Mouse (Mus musculus) kidney, embryonic 15.5 days (tissue): ENCODE data around the gene Astn2. TPM values are rescaled to one million over a fixed set of nuclear protein-coding genes. Genes with fewer than 3 reads are reported as not detected.

Experiments used
- ATAC-seq: fragments of 200-750 bp; cut with Nextera tagmentation; replicated peaks from 2 replicates; pipeline ENCODE4 v1.8.0; 2017; ENCODE audit warnings: moderate TSS enrichment; ENCODE audit not compliant: low FRiP score
- H3K27ac ChIP-seq: fragments of 300-500 bp; sonication (generic); 2 replicates; pipeline ENCODE4 v1.5.1; 2015; ENCODE audit warnings: mild to moderate bottlenecking, inconsistent platforms
- H3K27me3 ChIP-seq: fragments of 300-500 bp; sonication (generic); 2 replicates; pipeline ENCODE4 v1.6.1; 2015; ENCODE audit warnings: inconsistent platforms
- H3K36me3 ChIP-seq: fragments of 300-500 bp; sonication (generic); 2 replicates; pipeline ENCODE4 v1.6.1; 2015; ENCODE audit warnings: inconsistent platforms
- H3K4me1 ChIP-seq: fragments of 300-500 bp; sonication (generic); 2 replicates; pipeline ENCODE4 v1.6.1; 2015; ENCODE audit warnings: inconsistent platforms
- H3K4me2 ChIP-seq: fragments of 300-500 bp; sonication (generic); 2 replicates; pipeline ENCODE4 v1.6.1; 2015; ENCODE audit warnings: moderate library complexity, mild to moderate bottlenecking, inconsistent platforms
- H3K4me3 ChIP-seq: fragments of 300-500 bp; sonication (generic); replicated peaks from 2 replicates; pipeline ENCODE4 v1.5.1; 2015; ENCODE audit warnings: mild to moderate bottlenecking, inconsistent platforms
- H3K9ac ChIP-seq: fragments of 300-500 bp; sonication (generic); 2 replicates; pipeline ENCODE4 v1.6.1; 2015; ENCODE audit warnings: mild to moderate bottlenecking, inconsistent platforms
- H3K9me3 ChIP-seq: fragments of 300-500 bp; sonication (generic); replicated peaks from 2 replicates; pipeline ENCODE4 v1.6.1; 2016; ENCODE audit warnings: inconsistent platforms
- WGBS: fragments of 180-500 bp; shearing (Covaris S2); methylation state at CpG from one replicate; pipeline ENCODE4 v1.1.7; 2015; ENCODE audit warnings: mixed read lengths; 5-methylcytosine and 5-hydroxymethylcytosine counted together
- polyA plus RNA-seq: library from polyadenylated mRNA; unstranded; fragments of >200 nt; fragmentation: Nextera tagmentation; extraction: Ambion mirVana; gene quantifications from 2 replicates; pipeline ENCODE4 v1.2.1, GENCODE M21; 2015

Astn2 gene
- polyA plus RNA-seq, 1 experiment from 2014 or later: 0.70 TPM

- peak overlapping the region; percentile 72 for H3K4me2 ChIP-seq
- H3K36me3 ChIP-seq: no peaks in the 10 kb centered on the region; the same call in 1 of the 2 replicates
- under 1% methylated on average over 21 of the region's 21 CpGs for WGBS
- H3K27ac ChIP-seq: no peak overlapping the region
- H3K4me1 ChIP-seq: peaks cover 22% of the 10 kb centered on the region
- no peaks in the 10 kb centered on the region for H3K9me3 ChIP-seq
- H3K9ac ChIP-seq: peak overlapping the region; percentile 83
- peak; percentile 87 for ATAC-seq
- H3K4me3 ChIP-seq: peak overlapping the region; percentile 74
- no peaks in the 10 kb centered on the region for H3K27me3 ChIP-seq
These were observed 799.2 kb downstream of the Astn2 start for GRCm38 (mm10) chr4:65605151-65605702.

- Histone ChIP-seq H3K4me3 (peak within 1 kb of the TSS; percentile 74), H3K4me1 (peaks cover 22% of the 10 kb centered on the region), H3K27me3 (no peaks in the 10 kb centered on the region), H3K27ac (no peak within 1 kb of the TSS), H3K36me3 (no peaks in the 10 kb centered on the region; the same call in 1 of the 2 replicates), H3K9me3 (no peaks in the 10 kb centered on the region), H3K4me2 (peak within 1 kb of the TSS; percentile 72), H3K9ac (peak within 1 kb of the TSS; percentile 83)
- 4% methylated on average over 33 of the region's 33 CpGs for WGBS
- ATAC-seq: peak; percentile 98
These were observed 799.8 kb downstream of the Astn2 start, which contains the start of gene Trim32 for GRCm38 (mm10) chr4:65604504-65605150. Gene Trim32 (plus strand): TSS chr4:65604986.

- H3K9ac ChIP-seq: no peak overlapping the region
- WGBS: 65% methylated on average over 5 of the region's 5 CpGs
- no peak overlapping the region for H3K27ac ChIP-seq
- no peaks in the 10 kb centered on the region for H3K27me3 ChIP-seq
- ATAC-seq: no peak
- no peaks in the 10 kb centered on the region for H3K4me1 ChIP-seq
- no peaks in the 10 kb centered on the region for H3K36me3 ChIP-seq
- H3K4me2 ChIP-seq: no peak overlapping the region
- no peak overlapping the region for H3K4me3 ChIP-seq
- no peaks in the 10 kb centered on the region for H3K9me3 ChIP-seq
These were observed 809.6 kb downstream of the Astn2 start for GRCm38 (mm10) chr4:65594601-65595369.

- H3K27me3 ChIP-seq: no peaks in the 10 kb centered on the region
- no peak overlapping the region for H3K27ac ChIP-seq
- no peak for ATAC-seq
- no peaks in the 10 kb centered on the region for H3K9me3 ChIP-seq
- no peak overlapping the region for H3K4me3 ChIP-seq
- H3K36me3 ChIP-seq: no peaks in the 10 kb centered on the region
- no peak overlapping the region for H3K9ac ChIP-seq
- no peaks in the 10 kb centered on the region for H3K4me1 ChIP-seq
- H3K4me2 ChIP-seq: no peak overlapping the region
These were observed 814.6 kb downstream of the Astn2 start for GRCm38 (mm10) chr4:65589780-65590179.

DNA sequence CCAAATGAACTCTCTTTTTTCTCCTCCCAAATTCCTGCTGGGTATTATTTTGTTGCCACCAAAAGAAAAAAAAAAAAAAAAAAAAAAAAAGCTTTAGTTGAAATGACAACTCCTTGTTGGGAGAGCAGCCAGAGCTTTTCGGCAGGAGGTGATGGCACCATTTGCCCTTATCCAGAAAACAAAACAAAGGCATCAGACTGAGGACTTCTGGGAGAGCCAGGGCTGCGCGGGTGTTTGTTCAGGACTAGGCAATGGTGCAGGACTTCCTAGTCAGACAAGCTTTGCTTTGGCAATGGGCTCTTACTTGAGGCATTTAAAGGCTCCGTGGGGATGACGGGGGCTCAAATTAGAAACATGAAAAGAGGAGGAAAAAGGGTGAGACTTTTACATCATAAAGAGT, 817.5 kb downstream of the Astn2 start:
- no peak overlapping the region for H3K27ac ChIP-seq
- no peaks in the 10 kb centered on the region for H3K27me3 ChIP-seq
- H3K4me2 ChIP-seq: no peak overlapping the region
- H3K9ac ChIP-seq: no peak overlapping the region
- no peak for ATAC-seq
- no peak overlapping the region for H3K4me3 ChIP-seq
- H3K9me3 ChIP-seq: no peaks in the 10 kb centered on the region
- H3K4me1 ChIP-seq: no peaks in the 10 kb centered on the region
- H3K36me3 ChIP-seq: no peaks in the 10 kb centered on the region
- WGBS: 41% methylated on average over 5 of the region's 5 CpGs

- WGBS: 67% methylated on average over 1 of the region's 1 CpGs
- H3K4me1 ChIP-seq: no peaks in the 10 kb centered on the region
- no peak overlapping the region for H3K27ac ChIP-seq
- H3K4me3 ChIP-seq: no peak overlapping the region
- no peaks in the 10 kb centered on the region for H3K36me3 ChIP-seq
- no peaks in the 10 kb centered on the region for H3K9me3 ChIP-seq
- no peak overlapping the region for H3K9ac ChIP-seq
- H3K4me2 ChIP-seq: no peak overlapping the region
- H3K27me3 ChIP-seq: no peaks in the 10 kb centered on the region
- no peak for ATAC-seq
These were observed 824.2 kb downstream of the Astn2 start for GRCm38 (mm10) chr4:65580254-65580653.

DNA sequence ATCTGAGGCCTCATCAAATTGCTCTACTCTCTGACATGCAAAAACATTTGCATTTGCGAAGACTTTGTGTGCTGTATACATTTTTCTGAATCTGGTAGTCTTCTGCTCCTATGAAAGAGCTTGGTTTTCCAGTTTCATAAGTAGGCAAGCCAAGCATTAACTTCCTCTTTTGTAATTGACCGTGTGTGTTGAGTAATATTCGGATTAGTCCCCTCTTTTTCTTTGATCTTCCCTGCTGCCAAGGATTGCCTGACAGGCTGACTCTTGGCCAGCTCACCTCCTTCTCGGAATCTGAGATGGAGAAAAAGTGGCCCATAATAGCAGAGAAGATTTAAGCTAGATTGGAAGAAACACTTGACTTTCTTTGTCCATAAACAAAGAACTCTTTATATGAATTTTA, 838.9 kb downstream of the Astn2 start:
- no peak for ATAC-seq
- 68% methylated on average over 4 of the region's 4 CpGs for WGBS
- Histone ChIP-seq H3K4me2 (no peak overlapping the region), H3K36me3 (no peaks in the 10 kb centered on the region), H3K4me1 (no peaks in the 10 kb centered on the region), H3K27me3 (no peaks in the 10 kb centered on the region), H3K9me3 (no peaks in the 10 kb centered on the region), H3K9ac (no peak overlapping the region), H3K27ac (no peak overlapping the region), H3K4me3 (no peak overlapping the region)

GRCm38 (mm10) chr4:65548561-65548960, 855.9 kb downstream of the Astn2 start:
- H3K36me3 ChIP-seq: no peaks in the 10 kb centered on the region
- H3K4me2 ChIP-seq: no peak overlapping the region
- WGBS: 64% methylated on average over 6 of the region's 6 CpGs
- H3K4me3 ChIP-seq: no peak overlapping the region
- no peak for ATAC-seq
- H3K9ac ChIP-seq: no peak overlapping the region
- H3K27ac ChIP-seq: no peak overlapping the region
- no peaks in the 10 kb centered on the region for H3K9me3 ChIP-seq
- no peaks in the 10 kb centered on the region for H3K27me3 ChIP-seq
- H3K4me1 ChIP-seq: no peaks in the 10 kb centered on the region

DNA sequence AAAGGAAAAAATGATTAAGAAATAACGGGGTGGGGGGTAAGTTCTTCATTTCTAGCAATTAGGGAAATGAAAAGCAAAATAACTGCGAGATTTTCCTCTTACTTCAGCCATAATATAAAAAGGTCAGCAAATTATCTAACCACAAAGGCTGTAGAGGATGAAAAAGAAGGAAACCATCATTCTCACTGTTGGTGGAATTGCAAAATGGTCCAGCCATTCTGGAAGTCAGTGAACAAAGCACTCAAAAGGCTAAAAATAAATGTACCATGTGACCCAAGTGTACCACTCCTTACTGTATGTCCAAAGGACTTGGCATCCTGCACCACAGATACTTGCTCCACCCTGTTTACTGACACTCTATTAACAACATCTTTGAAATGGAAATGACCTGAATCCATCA, 858.8 kb downstream of the Astn2 start:
- H3K4me3 ChIP-seq: no peak overlapping the region
- no peaks in the 10 kb centered on the region for H3K36me3 ChIP-seq
- H3K9ac ChIP-seq: no peak overlapping the region
- no peak for ATAC-seq
- no peaks in the 10 kb centered on the region for H3K27me3 ChIP-seq
- H3K4me2 ChIP-seq: no peak overlapping the region
- H3K27ac ChIP-seq: no peak overlapping the region
- H3K9me3 ChIP-seq: no peaks in the 10 kb centered on the region
- 81% methylated on average over 2 of the region's 2 CpGs for WGBS
- H3K4me1 ChIP-seq: no peaks in the 10 kb centered on the region

DNA sequence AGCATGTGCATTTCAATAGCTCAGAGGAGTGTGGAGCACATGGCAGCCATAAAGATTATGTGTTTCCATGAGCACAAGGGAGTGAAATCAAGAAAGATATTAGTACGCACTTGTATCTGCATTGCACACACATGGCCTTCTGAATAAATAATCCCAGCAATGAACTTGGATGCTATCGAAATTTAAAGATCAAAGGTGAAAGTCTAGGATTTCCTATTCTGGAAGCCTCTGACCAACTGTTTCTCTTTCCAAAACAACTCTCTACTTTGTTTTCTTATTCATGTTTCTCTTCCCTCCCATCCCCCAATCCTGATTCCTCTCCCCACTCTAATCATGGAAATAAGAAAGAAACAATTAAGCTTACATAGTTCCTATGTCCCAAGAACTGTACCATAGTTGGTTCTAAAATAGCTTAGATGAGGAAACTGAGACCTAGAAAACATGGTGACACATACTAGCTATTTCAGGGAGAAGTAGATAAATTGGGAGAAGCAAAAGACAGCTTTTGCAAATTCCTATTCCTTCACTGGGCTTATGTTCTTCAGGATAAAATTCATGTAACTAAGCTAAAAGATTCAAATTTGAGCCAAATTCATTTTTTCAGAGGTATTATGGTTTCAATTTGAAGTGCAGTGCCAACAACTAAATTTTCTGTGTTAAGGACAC, 872.2 kb downstream of the Astn2 start:
- Histone ChIP-seq H3K36me3 (no peaks in the 10 kb centered on the region), H3K9me3 (no peaks in the 10 kb centered on the region), H3K4me1 (no peaks in the 10 kb centered on the region), H3K27me3 (no peaks in the 10 kb centered on the region), H3K4me2 (no peak overlapping the region), H3K27ac (no peak overlapping the region), H3K9ac (no peak overlapping the region), H3K4me3 (no peak overlapping the region)
- no peak for ATAC-seq
- 84% methylated on average over 2 of the region's 2 CpGs for WGBS

DNA sequence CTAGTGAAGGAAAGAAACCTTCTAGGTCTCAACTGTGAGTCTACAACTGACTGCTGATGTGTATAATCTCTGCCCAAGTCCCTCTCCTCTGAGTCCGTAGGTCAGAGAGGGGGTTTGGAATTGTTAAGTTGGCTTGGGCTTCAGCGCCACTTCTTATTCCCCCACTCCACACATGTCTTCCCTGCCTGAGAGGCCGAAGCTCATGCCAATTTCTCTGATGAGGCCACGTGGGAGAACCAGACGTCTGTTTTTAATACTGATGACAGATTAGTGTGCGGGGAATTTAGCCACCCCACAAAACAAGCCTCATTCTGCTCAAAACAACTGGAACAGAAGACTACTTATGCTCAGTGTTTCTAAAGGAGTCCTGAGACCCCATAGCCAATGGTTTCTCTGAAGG, 872.8 kb downstream of the Astn2 start:
- 77% methylated on average over 6 of the region's 6 CpGs for WGBS
- no peak for ATAC-seq
- no peaks in the 10 kb centered on the region for H3K4me1 ChIP-seq
- H3K9me3 ChIP-seq: no peaks in the 10 kb centered on the region
- H3K4me3 ChIP-seq: no peak overlapping the region
- H3K36me3 ChIP-seq: no peaks in the 10 kb centered on the region
- H3K27me3 ChIP-seq: no peaks in the 10 kb centered on the region
- no peak overlapping the region for H3K9ac ChIP-seq
- H3K27ac ChIP-seq: no peak overlapping the region
- H3K4me2 ChIP-seq: no peak overlapping the region

DNA sequence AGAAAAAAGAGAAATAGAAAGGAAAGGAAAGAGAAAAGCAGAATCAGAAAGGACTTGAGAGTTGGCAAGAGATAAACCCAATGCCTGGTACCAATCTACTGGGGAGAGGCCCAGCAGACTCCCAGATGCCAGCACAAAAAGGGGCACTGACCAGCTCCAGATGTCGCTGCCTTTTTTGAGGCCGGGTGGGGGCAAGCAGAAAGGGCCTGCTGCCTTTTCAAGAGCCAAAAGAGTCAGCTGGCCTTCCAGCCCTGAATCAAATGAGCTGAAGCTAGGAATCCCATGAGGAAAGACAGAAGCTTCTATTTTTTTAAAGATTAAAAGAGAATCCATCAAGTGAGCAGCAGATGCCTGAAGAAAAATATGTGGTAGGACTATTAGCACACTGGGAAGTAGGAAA, 873.5 kb downstream of the Astn2 start:
- Histone ChIP-seq H3K27me3 (no peaks in the 10 kb centered on the region), H3K9me3 (no peaks in the 10 kb centered on the region), H3K4me3 (no peak overlapping the region), H3K36me3 (no peaks in the 10 kb centered on the region), H3K4me2 (no peak overlapping the region), H3K4me1 (no peaks in the 10 kb centered on the region), H3K9ac (no peak overlapping the region), H3K27ac (no peak overlapping the region)
- 80% methylated on average over 2 of the region's 2 CpGs for WGBS
- no peak for ATAC-seq
